Mouse (Mus musculus) limb, embryonic 14.5 days (tissue): Measurements from ENCODE around the gene Fdx1l. TPM values are rescaled to one million over a fixed set of nuclear protein-coding genes. Genes with fewer than 3 reads are reported as not detected.

Experiments used
- ATAC-seq: fragments of 200-750 bp; cut with Nextera tagmentation; 2 replicates; pipeline ENCODE4 v1.8.0; 2017; ENCODE audit warnings: low read depth, moderate number of reproducible peaks, moderate TSS enrichment; ENCODE audit not compliant: low FRiP score
- DNase-seq: peaks from one replicate; pipeline ENCODE4 v3.0.0-alpha.2; 2015; ENCODE audit warnings: low spot score
- H3K27ac ChIP-seq: fragments of 300-500 bp; sonication (generic); replicated peaks from 2 replicates; pipeline ENCODE4 v1.5.1; 2014; ENCODE audit warnings: low read depth, mild to moderate bottlenecking, low read length, moderate library complexity, mixed read lengths
- H3K27me3 ChIP-seq: fragments of 300-500 bp; sonication (generic); 2 replicates; pipeline ENCODE4 v1.6.1; 2014; ENCODE audit warnings: low read length, mixed read lengths; ENCODE audit not compliant: control insufficient read depth, insufficient read depth
- H3K36me3 ChIP-seq: fragments of 300-500 bp; sonication (generic); 2 replicates; pipeline ENCODE4 v1.6.1; 2014; ENCODE audit warnings: mild to moderate bottlenecking, low read length, moderate library complexity, mixed read lengths; ENCODE audit not compliant: control insufficient read depth, insufficient read depth
- H3K4me1 ChIP-seq: fragments of 300-500 bp; sonication (generic); 2 replicates; pipeline ENCODE4 v1.6.1; 2014; ENCODE audit warnings: antibody characterized with exemption, low read length, mixed read lengths; ENCODE audit not compliant: control insufficient read depth, insufficient read depth
- H3K4me2 ChIP-seq: fragments of 300-500 bp; sonication (generic); replicated peaks from 2 replicates; pipeline ENCODE4 v1.6.1; 2014; ENCODE audit warnings: low read depth, mild to moderate bottlenecking, low read length, moderate library complexity; ENCODE audit not compliant: severe bottlenecking
- H3K4me3 ChIP-seq: fragments of 300-500 bp; sonication (generic); replicated peaks from 2 replicates; pipeline ENCODE4 v1.5.1; 2014; ENCODE audit warnings: low read length
- H3K9ac ChIP-seq: fragments of 300-500 bp; sonication (generic); 2 replicates; pipeline ENCODE4 v1.6.1; 2014; ENCODE audit warnings: mild to moderate bottlenecking, low read depth, low read length, moderate library complexity; ENCODE audit not compliant: severe bottlenecking
- H3K9me3 ChIP-seq: fragments of 300-500 bp; sonication (generic); 2 replicates; pipeline ENCODE4 v1.6.1; 2016; ENCODE audit warnings: low read length; ENCODE audit not compliant: control insufficient read depth
- POLR2A ChIP-seq: fragments of 200-500 bp; IDR thresholded peaks from 2 replicates; pipeline ENCODE4 v1.8.0; 2012; ENCODE audit warnings: inconsistent platforms, mild to moderate bottlenecking, moderate library complexity, borderline replicate concordance; ENCODE audit not compliant: insufficient read depth, insufficient read length; ENCODE audit errors: extremely low read depth
- WGBS: fragments of 180-500 bp; shearing (Covaris S2); extraction: QIAGEN DNeasy Blood & Tissue Kit; methylation state at CpG from one replicate; pipeline ENCODE4 v1.1.7; 2014; 5-methylcytosine and 5-hydroxymethylcytosine counted together
- polyA plus RNA-seq, 2 experiments: library from polyadenylated mRNA; depleted of rRNA in 1 of 2; stranded (reverse) in 1 of 2; unstranded in 1 of 2; fragments of >200 nt; fragmentation: Nextera tagmentation in 1 of 2; extraction: Ambion mirVana in 1 of 2; gene quantifications; 2 replicates each; pipeline versions ENCODE4 v1.2.1 to v1.2.3; 2012 to 2014

Fdx1l gene
- polyA plus RNA-seq, 2 experiments = 65.1 to 68.9 TPM

GRCm38 (mm10) chr9:21074173-21074572 is 759 bp upstream of the Fdx1l start:
- Histone ChIP-seq H3K36me3 (peaks cover 64% of the 10 kb centered on the region), H3K4me1 (0 out of 2 replicates have a peak, but pooled peaks cover 6% of the 10 kb centered on the region), H3K27ac (no peak overlapping the region), H3K27me3 (no peaks in the 10 kb centered on the region), H3K9me3 (no peaks in the 10 kb centered on the region), H3K4me2 (no peak overlapping the region), H3K4me3 (no peak overlapping the region; the same call in 1 of the 2 replicates), H3K9ac (no peak overlapping the region)
- no peak for TF ChIP-seq POLR2A
- 84% methylated on average over 1 of the region's 1 CpGs for WGBS
- ATAC-seq (no peak), DNase-seq (no peak)

- Histone ChIP-seq H3K4me2 (peak overlapping the region; percentile 84), H3K4me1 (0 out of 2 replicates have a peak, but pooled peaks cover 6% of the 10 kb centered on the region), H3K9ac (peak overlapping the region; percentile 87), H3K27me3 (no peaks in the 10 kb centered on the region), H3K9me3 (no peaks in the 10 kb centered on the region), H3K4me3 (peak overlapping the region; percentile 89), H3K36me3 (peaks cover 52% of the 10 kb centered on the region), H3K27ac (no peak overlapping the region; the same call in 1 of the 2 replicates)
- ATAC-seq (peak; percentile 1; the same call in 1 of the 2 replicates), DNase-seq (peak; percentile 7)
- TF ChIP-seq POLR2A = no peak
- WGBS = 20% methylated on average over 4 of the region's 4 CpGs
Observed at GRCm38 (mm10) chr9:21072641-21073040, 773 bp downstream of the Fdx1l start.

- Histone ChIP-seq H3K9me3 (no peaks in the 10 kb centered on the region), H3K27ac (no peak within 1 kb of the TSS), H3K4me1 (no peaks in the 10 kb centered on the region), H3K4me2 (no peak within 1 kb of the TSS), H3K27me3 (no peaks in the 10 kb centered on the region), H3K4me3 (no peak within 1 kb of the TSS), H3K36me3 (peaks cover 41% of the 10 kb centered on the region), H3K9ac (no peak within 1 kb of the TSS)
- WGBS = 84% methylated on average over 27 of the region's 27 CpGs
- no peak for TF ChIP-seq POLR2A
- ATAC-seq (no peak), DNase-seq (no peak)
Observed at GRCm38 (mm10) chr9:21067006-21067684, 6.3 kb downstream of the Fdx1l start, which contains the start of gene Zglp1. TSS of gene Zglp1 (minus strand) at chr9:21067093.

GRCm38 (mm10) chr9:21062928-21063327 is 10.5 kb downstream of the Fdx1l start:
- no peak for DNase-seq
- no peak for TF ChIP-seq POLR2A
- H3K4me2 ChIP-seq = no peak overlapping the region
- no peaks in the 10 kb centered on the region for H3K9me3 ChIP-seq
- no peak overlapping the region for H3K27ac ChIP-seq
- no peak overlapping the region for H3K4me3 ChIP-seq
- no peak for ATAC-seq
- H3K27me3 ChIP-seq = no peaks in the 10 kb centered on the region
- H3K4me1 ChIP-seq = no peaks in the 10 kb centered on the region
- no peak overlapping the region for H3K9ac ChIP-seq
- WGBS = 92% methylated on average over 2 of the region's 2 CpGs
- peaks cover 25% of the 10 kb centered on the region for H3K36me3 ChIP-seq

GRCm38 (mm10) chr9:21051578-21051977 is 21.8 kb downstream of the Fdx1l start:
- H3K4me3 ChIP-seq = no peak overlapping the region
- H3K4me1 ChIP-seq = no peaks in the 10 kb centered on the region
- 65% methylated on average over 10 of the region's 10 CpGs for WGBS
- no peak overlapping the region for H3K9ac ChIP-seq
- H3K36me3 ChIP-seq = no peaks in the 10 kb centered on the region
- no peaks in the 10 kb centered on the region for H3K27me3 ChIP-seq
- no peaks in the 10 kb centered on the region for H3K9me3 ChIP-seq
- no peak for ATAC-seq
- DNase-seq = no peak
- no peak overlapping the region for H3K27ac ChIP-seq
- no peak for TF ChIP-seq POLR2A
- no peak overlapping the region for H3K4me2 ChIP-seq
